Mouse (Mus musculus) neural tube, embryonic 14.5 days (tissue): Measurements from ENCODE around the gene Sgo2a. TPM values are rescaled to one million over a fixed set of nuclear protein-coding genes. Genes with fewer than 3 reads are reported as not detected.
"Not testable (repeated sequence)": the region's sequence is repeated elsewhere in the genome, so short reads cannot be mapped to it uniquely, and the experiment has no call there.

Source experiments
- ATAC-seq: fragments of 200-750 bp; cut with Nextera tagmentation; 2 replicates; pipeline ENCODE4 v1.8.0; 2017; ENCODE audit warnings: low read depth, mild to moderate bottlenecking, moderate TSS enrichment, moderate library complexity
- H3K27ac ChIP-seq: fragments of 300-500 bp; sonication (generic); 2 replicates; pipeline ENCODE4 v1.5.1; 2014; ENCODE audit warnings: low read depth, mild to moderate bottlenecking, control low read depth, low read length, moderate library complexity, mixed read lengths
- H3K27me3 ChIP-seq: fragments of 300-500 bp; sonication (generic); 2 replicates; pipeline ENCODE4 v1.6.1; 2014; ENCODE audit warnings: low read length; ENCODE audit not compliant: control insufficient read depth, insufficient read depth
- H3K36me3 ChIP-seq: fragments of 300-500 bp; sonication (generic); 2 replicates; pipeline ENCODE4 v1.6.1; 2014; ENCODE audit warnings: low read length, mixed read lengths; ENCODE audit not compliant: control insufficient read depth, insufficient read depth
- H3K4me1 ChIP-seq: fragments of 300-500 bp; sonication (generic); 2 replicates; pipeline ENCODE4 v1.6.1; 2014; ENCODE audit warnings: low read length; ENCODE audit not compliant: control insufficient read depth, insufficient read depth
- H3K4me2 ChIP-seq: fragments of 300-500 bp; sonication (generic); 2 replicates; pipeline ENCODE4 v1.6.1; 2014; ENCODE audit warnings: mild to moderate bottlenecking, low read depth, low read length, control low read depth
- H3K4me3 ChIP-seq: fragments of 300-500 bp; sonication (generic); 2 replicates; pipeline ENCODE4 v1.5.1; 2014; ENCODE audit warnings: low read depth, low read length, control low read depth, mixed read lengths
- H3K9ac ChIP-seq: fragments of 300-500 bp; sonication (generic); replicated peaks from 2 replicates; pipeline ENCODE4 v1.6.1; 2014; ENCODE audit warnings: low read depth, mild to moderate bottlenecking, control low read depth, low read length, mixed read lengths
- H3K9me3 ChIP-seq: fragments of 300-500 bp; sonication (generic); 2 replicates; pipeline ENCODE4 v1.6.1; 2016; ENCODE audit warnings: low read length; ENCODE audit not compliant: control insufficient read depth
- WGBS: fragments of 180-500 bp; shearing (Covaris S2); extraction: QIAGEN DNeasy Blood & Tissue Kit; methylation state at CpG from one replicate; pipeline ENCODE4 v1.1.7; 2014; 5-methylcytosine and 5-hydroxymethylcytosine counted together
- polyA plus RNA-seq: library from polyadenylated mRNA; unstranded; fragments of >200 nt; fragmentation: Nextera tagmentation; extraction: Ambion mirVana; gene quantifications from 2 replicates; pipeline ENCODE4 v1.2.1, GENCODE M21; 2014

The Sgo2a gene
- polyA plus RNA-seq, 1 experiment from 2014 or later, result 1.9 TPM

- no peaks in the 10 kb centered on the region for H3K27me3 ChIP-seq
- ATAC-seq, result no peak
- H3K4me2 ChIP-seq, result no peak overlapping the region
- no peaks in the 10 kb centered on the region for H3K4me1 ChIP-seq
- 88% methylated on average over 7 of the region's 7 CpGs for WGBS
- H3K36me3 ChIP-seq, result no peaks in the 10 kb centered on the region
- no peak overlapping the region for H3K9ac ChIP-seq
- no peaks in the 10 kb centered on the region for H3K9me3 ChIP-seq
- H3K27ac ChIP-seq, result no peak overlapping the region
- no peak overlapping the region for H3K4me3 ChIP-seq
Measured at GRCm38 (mm10) chr1:58027707-58028106, 31.9 kb downstream of the Sgo2a start.

- 12% methylated on average over 12 of the region's 12 CpGs for WGBS
- H3K4me3 ChIP-seq, result no peak within 1 kb of the TSS
Measured at GRCm38 (mm10) chr1:58029636-58030117, 33.9 kb downstream of the Sgo2a start, which contains the start of gene Aox1. Aox1 (plus strand) TSS chr1:58029931.

GRCm38 (mm10) chr1:58030156-58030871, 34.5 kb downstream of the Sgo2a start:
- no peaks in the 10 kb centered on the region for H3K4me1 ChIP-seq
- WGBS, result 22% methylated on average over 13 of the region's 13 CpGs
- H3K27ac ChIP-seq, result no peak overlapping the region
- H3K9ac ChIP-seq, result no peak overlapping the region
- no peaks in the 10 kb centered on the region for H3K27me3 ChIP-seq
- H3K9me3 ChIP-seq, result no peaks in the 10 kb centered on the region
- H3K4me3 ChIP-seq, result no peak overlapping the region
- peak overlapping the region; percentile 17; the same call in 1 of the 2 replicates for H3K4me2 ChIP-seq
- no peaks in the 10 kb centered on the region for H3K36me3 ChIP-seq
- peak; percentile 89 for ATAC-seq

More at GRCm38 (mm10) chr1:58029636-58030117, 33.9 kb downstream of the Sgo2a start, which contains the start of gene Aox1:
- Histone ChIP-seq H3K4me2 (peak within 1 kb of the TSS; percentile 17; the same call in 1 of the 2 replicates), H3K36me3 (no peaks in the 10 kb centered on the region), H3K27me3 (no peaks in the 10 kb centered on the region), H3K27ac (0 out of 2 replicates have a peak within 1 kb of the TSS, but pooled peaks have one; percentile 2), H3K9ac (no peak within 1 kb of the TSS), H3K9me3 (no peaks in the 10 kb centered on the region), H3K4me1 (no peaks in the 10 kb centered on the region)
- 0 out of 2 replicates have a peak, but pooled peaks have one; percentile 55 for ATAC-seq

GRCm38 (mm10) chr1:58031160-58031769, 35.5 kb downstream of the Sgo2a start:
- Histone ChIP-seq H3K36me3 (no peaks in the 10 kb centered on the region), H3K4me1 (no peaks in the 10 kb centered on the region), H3K27me3 (no peaks in the 10 kb centered on the region), H3K9me3 (no peaks in the 10 kb centered on the region), H3K4me3 (no peak overlapping the region), H3K4me2 (no peak overlapping the region), H3K9ac (no peak overlapping the region), H3K27ac (0 out of 2 replicates have a peak overlapping the region, but pooled peaks have one; percentile 2)
- 57% methylated on average over 10 of the region's 10 CpGs for WGBS
- peak; percentile 71 for ATAC-seq

GRCm38 (mm10) chr1:58037306-58037705, 41.5 kb downstream of the Sgo2a start:
- H3K9ac ChIP-seq, H3K27ac ChIP-seq, H3K9me3 ChIP-seq, H3K36me3 ChIP-seq, ATAC-seq, H3K4me2 ChIP-seq, H3K4me1 ChIP-seq, H3K4me3 ChIP-seq, H3K27me3 ChIP-seq: not testable (repeated sequence)
- 92% methylated on average over 9 of the region's 9 CpGs for WGBS

GRCm38 (mm10) chr1:58045076-58045475, 49.3 kb downstream of the Sgo2a start:
- Histone ChIP-seq H3K4me3 (no peak overlapping the region), H3K9ac (no peak overlapping the region), H3K27ac (no peak overlapping the region), H3K36me3 (no peaks in the 10 kb centered on the region), H3K4me1 (no peaks in the 10 kb centered on the region), H3K4me2 (no peak overlapping the region), H3K27me3 (no peaks in the 10 kb centered on the region), H3K9me3 (no peaks in the 10 kb centered on the region)
- no peak for ATAC-seq
- WGBS, result 72% methylated on average over 3 of the region's 3 CpGs

GRCm38 (mm10) chr1:58045546-58045945, 49.8 kb downstream of the Sgo2a start:
- ATAC-seq, result no peak
- no peaks in the 10 kb centered on the region for H3K9me3 ChIP-seq
- no peaks in the 10 kb centered on the region for H3K4me1 ChIP-seq
- no peak overlapping the region for H3K9ac ChIP-seq
- no peak overlapping the region for H3K4me3 ChIP-seq
- no peak overlapping the region for H3K4me2 ChIP-seq
- no peaks in the 10 kb centered on the region for H3K27me3 ChIP-seq
- H3K27ac ChIP-seq, result no peak overlapping the region
- 76% methylated on average over 5 of the region's 5 CpGs for WGBS
- no peaks in the 10 kb centered on the region for H3K36me3 ChIP-seq

- Histone ChIP-seq H3K27ac (no peak overlapping the region), H3K4me2 (no peak overlapping the region), H3K9ac (no peak overlapping the region), H3K27me3 (no peaks in the 10 kb centered on the region), H3K36me3 (no peaks in the 10 kb centered on the region), H3K4me1 (no peaks in the 10 kb centered on the region), H3K9me3 (no peaks in the 10 kb centered on the region), H3K4me3 (no peak overlapping the region)
- ATAC-seq, result peak; percentile 60
- 26% methylated on average over 3 of the region's 3 CpGs for WGBS
Measured at GRCm38 (mm10) chr1:58046721-58047290, 51.0 kb downstream of the Sgo2a start.

- Histone ChIP-seq H3K4me1 (no peaks in the 10 kb centered on the region), H3K36me3 (no peaks in the 10 kb centered on the region), H3K27ac (no peak overlapping the region), H3K9me3 (no peaks in the 10 kb centered on the region), H3K4me2 (no peak overlapping the region), H3K9ac (no peak overlapping the region), H3K4me3 (no peak overlapping the region), H3K27me3 (no peaks in the 10 kb centered on the region)
- no peak for ATAC-seq
- WGBS, result 92% methylated on average over 5 of the region's 5 CpGs
Measured at GRCm38 (mm10) chr1:58049126-58049525, 53.4 kb downstream of the Sgo2a start.
